26 mouse cellular contexts compared by ENCODE assay signal in genomic region chr4:138029168-138029567, GRCm38 (mm10).
"Had no signal": no experiment of that assay in that cellular context is flagged by ENCODE, and none has a peak within 500 bp of the region (broad histone marks: within the 10 kb centered on the region; RNA-seq: fewer than 3 reads in every experiment).

No protein-coding gene starts in this region.

- H3K27ac ChIP-seq: heart, embryonic 10.5 days; hindbrain, embryonic 10.5 days; hindbrain, embryonic 12.5 days; hindbrain, embryonic 14.5 days; intestine, embryonic 15.5 days; layer of hippocampus, adult 2 months; left cerebral cortex, adult 2 months; limb, embryonic 13.5 days; limb, embryonic 15.5 days; liver, embryonic 12.5 days; liver, embryonic 14.5 days had no signal

- DNase-seq: gastrocnemius, postnatal 14 days; gastrocnemius, postnatal 36 days; heart, adult 18-20 months; heart, postnatal 10 days; heart, postnatal 4 days; kidney, adult 18-20 months; kidney, adult 8-10 months; kidney, postnatal 10 days; kidney, postnatal 25 days; kidney, postnatal 4 days; left cerebral cortex, postnatal 4 days had no signal

- H3K4me2 ChIP-seq: heart, embryonic 12.5 days; hindbrain, embryonic 12.5 days; hindbrain, embryonic 14.5 days; intestine, embryonic 15.5 days; limb, embryonic 13.5 days; limb, embryonic 15.5 days; liver, embryonic 12.5 days had no signal

- H3K9ac ChIP-seq: heart, embryonic 12.5 days; hindbrain, embryonic 12.5 days; hindbrain, embryonic 14.5 days; intestine, embryonic 15.5 days; limb, embryonic 13.5 days; limb, embryonic 15.5 days; liver, embryonic 12.5 days; liver, embryonic 14.5 days had no signal

- ATAC-seq: hindbrain, embryonic 16.5 days; inflammation-experienced regulatory T-cells, adult 6 months; intestine, embryonic 15.5 days; intestine, postnatal 0 days; liver, embryonic 12.5 days had no signal

- H3K9me3 ChIP-seq: heart, embryonic 10.5 days; heart, embryonic 12.5 days; hindbrain, embryonic 10.5 days; hindbrain, embryonic 12.5 days; intestine, embryonic 15.5 days; limb, embryonic 13.5 days; limb, embryonic 15.5 days; liver, embryonic 12.5 days had no signal

- H3K27me3 ChIP-seq: heart, embryonic 12.5 days; hindbrain, embryonic 12.5 days; intestine, embryonic 15.5 days; limb, embryonic 13.5 days; limb, embryonic 15.5 days; liver, embryonic 12.5 days had no signal

- H3K4me1 ChIP-seq: hindbrain, embryonic 10.5 days; hindbrain, embryonic 12.5 days; limb, embryonic 13.5 days; limb, embryonic 15.5 days had no signal

- H3K4me3 ChIP-seq: heart, embryonic 10.5 days; heart, embryonic 12.5 days; hindbrain, embryonic 10.5 days; hindbrain, embryonic 12.5 days; intestine, embryonic 15.5 days; layer of hippocampus, adult 2 months; left cerebral cortex, adult 2 months; limb, embryonic 13.5 days; limb, embryonic 15.5 days; liver, embryonic 12.5 days had no signal
